Mouse (Mus musculus): ENCODE measurements around the gene Gm10031.
"Not testable (repeated sequence)": the region's sequence is repeated elsewhere in the genome, so short reads cannot be mapped to it uniquely, and the experiment has no call there.

Gm10031 gene

GRCm38 (mm10) chr1:156523842-156524241 is at the start of gene Gm10031:
Gene Gm10031, plus strand, starts transcription at chr1:156524012.
- DNase-seq (ENCODE audit: low read depth, low spot score) = not testable (repeated sequence)

- no peak for DNase-seq (ENCODE audit: low read depth, low spot score)
Measured at GRCm38 (mm10) chr1:156474854-156475253, 49.0 kb upstream of the Gm10031 start.

GRCm38 (mm10) chr1:156476016-156476415 is 47.8 kb upstream of the Gm10031 start:
- DNase-seq (ENCODE audit: low read depth, low spot score) = no peak

- DNase-seq (ENCODE audit: low read depth, low spot score) = no peak
Measured at GRCm38 (mm10) chr1:156476535-156476934, 47.3 kb upstream of the Gm10031 start.

- no peak for DNase-seq (ENCODE audit: low read depth, low spot score)
Measured at GRCm38 (mm10) chr1:156481826-156482225, 42.0 kb upstream of the Gm10031 start.

- DNase-seq (ENCODE audit: low read depth, low spot score) = no peak
Measured at GRCm38 (mm10) chr1:156487498-156487897, 36.3 kb upstream of the Gm10031 start.

- no peak for DNase-seq (ENCODE audit: low read depth, low spot score)
Measured at GRCm38 (mm10) chr1:156488031-156488430, 35.8 kb upstream of the Gm10031 start.

- no peak for DNase-seq (ENCODE audit: low read depth, low spot score)
Measured at GRCm38 (mm10) chr1:156491226-156491796, 32.5 kb upstream of the Gm10031 start.

GRCm38 (mm10) chr1:156495025-156495424 is 28.8 kb upstream of the Gm10031 start:
- DNase-seq (ENCODE audit: low read depth, low spot score) = no peak

GRCm38 (mm10) chr1:156496910-156497309 is 26.9 kb upstream of the Gm10031 start:
- no peak for DNase-seq (ENCODE audit: low read depth, low spot score)

GRCm38 (mm10) chr1:156504945-156505523 is 18.8 kb upstream of the Gm10031 start:
- no peak for DNase-seq (ENCODE audit: low read depth, low spot score)

- no peak for DNase-seq (ENCODE audit: low read depth, low spot score)
Measured at GRCm38 (mm10) chr1:156505901-156506300, 17.9 kb upstream of the Gm10031 start.

- no peak for DNase-seq (ENCODE audit: low read depth, low spot score)
Measured at GRCm38 (mm10) chr1:156507753-156508152, 16.1 kb upstream of the Gm10031 start.

- DNase-seq (ENCODE audit: low read depth, low spot score) = no peak
Measured at GRCm38 (mm10) chr1:156520136-156520780, 3.6 kb upstream of the Gm10031 start.

GRCm38 (mm10) chr1:156521796-156522517 is 1.9 kb upstream of the Gm10031 start:
- peak; percentile 6 for DNase-seq (ENCODE audit: low read depth, low spot score)

GRCm38 (mm10) chr1:156532476-156533175 is 8.8 kb downstream of the Gm10031 start:
- DNase-seq (ENCODE audit: low read depth, low spot score) = not testable (repeated sequence)

GRCm38 (mm10) chr1:156533483-156533882 is 9.7 kb downstream of the Gm10031 start:
- DNase-seq (ENCODE audit: low read depth, low spot score) = no peak

GRCm38 (mm10) chr1:156533911-156534310 is 10.1 kb downstream of the Gm10031 start:
- no peak for DNase-seq (ENCODE audit: low read depth, low spot score)

GRCm38 (mm10) chr1:156537031-156537430 is 13.2 kb downstream of the Gm10031 start:
- no peak for DNase-seq (ENCODE audit: low read depth, low spot score)

- DNase-seq (ENCODE audit: low read depth, low spot score) = no peak
Measured at GRCm38 (mm10) chr1:156537701-156538100, 13.9 kb downstream of the Gm10031 start.

- no peak for DNase-seq (ENCODE audit: low read depth, low spot score)
Measured at GRCm38 (mm10) chr1:156538382-156538781, 14.6 kb downstream of the Gm10031 start.

Measured in skeletal muscle tissue, adult 2 months (tissue).